Mouse (Mus musculus) stomach, embryonic 14.5 days (tissue): ENCODE measurements around the gene Ptprh. TPM values are rescaled to one million over a fixed set of nuclear protein-coding genes. Genes with fewer than 3 reads are reported as not detected.

ENCODE experiments used
- ATAC-seq: fragments of 200-750 bp; cut with Nextera tagmentation; 2 replicates; pipeline ENCODE4 v1.8.0; 2017; ENCODE audit warnings: low read depth, moderate TSS enrichment; ENCODE audit not compliant: insufficient number of reproducible peaks, insufficient read depth, low FRiP score
- H3K27ac ChIP-seq: fragments of 300-500 bp; sonication (generic); 2 replicates; pipeline ENCODE4 v1.5.1; 2014; ENCODE audit warnings: mild to moderate bottlenecking, low read length, moderate library complexity, mixed read lengths
- H3K27me3 ChIP-seq: fragments of 300-500 bp; sonication (generic); 2 replicates; pipeline ENCODE4 v1.6.1; 2014; ENCODE audit warnings: low read length, control low read depth, mixed read lengths; ENCODE audit not compliant: control insufficient read depth, insufficient read depth
- H3K36me3 ChIP-seq: fragments of 300-500 bp; sonication (generic); 2 replicates; pipeline ENCODE4 v1.6.1; 2014; ENCODE audit warnings: mild to moderate bottlenecking, control low read depth, low read length, moderate library complexity, mixed read lengths; ENCODE audit not compliant: control insufficient read depth, insufficient read depth
- H3K4me1 ChIP-seq: fragments of 300-500 bp; sonication (generic); 2 replicates; pipeline ENCODE4 v1.6.1; 2014; ENCODE audit warnings: low read length, control low read depth, mixed read lengths; ENCODE audit not compliant: control insufficient read depth, insufficient read depth
- H3K4me2 ChIP-seq: fragments of 300-500 bp; sonication (generic); replicated peaks from 2 replicates; pipeline ENCODE4 v1.6.1; 2014; ENCODE audit warnings: low read depth, low read length, control low read depth
- H3K4me3 ChIP-seq: fragments of 300-500 bp; sonication (generic); 2 replicates; pipeline ENCODE4 v1.5.1; 2014; ENCODE audit warnings: low read depth, low read length, control low read depth
- H3K9ac ChIP-seq: fragments of 300-500 bp; sonication (generic); replicated peaks from 2 replicates; pipeline ENCODE4 v1.6.1; 2014; ENCODE audit warnings: low read depth, mild to moderate bottlenecking, control low read depth, low read length, moderate library complexity, mixed read lengths
- H3K9me3 ChIP-seq: fragments of 300-500 bp; sonication (generic); 2 replicates; pipeline ENCODE4 v1.6.1; 2016; ENCODE audit warnings: low read depth, low read length, control low read depth; ENCODE audit not compliant: control insufficient read depth
- WGBS: fragments of 180-500 bp; shearing (Covaris S2); extraction: QIAGEN DNeasy Blood & Tissue Kit; methylation state at CpG from one replicate; pipeline ENCODE4 v1.1.7; 2014; 5-methylcytosine and 5-hydroxymethylcytosine counted together
- polyA plus RNA-seq: library from polyadenylated mRNA; unstranded; fragments of >200 nt; fragmentation: Nextera tagmentation; extraction: Ambion mirVana; gene quantifications from 2 replicates; pipeline ENCODE4 v1.2.1, GENCODE M21; 2014

The Ptprh gene
- polyA plus RNA-seq, 1 experiment from 2014 or later: not detected

DNA sequence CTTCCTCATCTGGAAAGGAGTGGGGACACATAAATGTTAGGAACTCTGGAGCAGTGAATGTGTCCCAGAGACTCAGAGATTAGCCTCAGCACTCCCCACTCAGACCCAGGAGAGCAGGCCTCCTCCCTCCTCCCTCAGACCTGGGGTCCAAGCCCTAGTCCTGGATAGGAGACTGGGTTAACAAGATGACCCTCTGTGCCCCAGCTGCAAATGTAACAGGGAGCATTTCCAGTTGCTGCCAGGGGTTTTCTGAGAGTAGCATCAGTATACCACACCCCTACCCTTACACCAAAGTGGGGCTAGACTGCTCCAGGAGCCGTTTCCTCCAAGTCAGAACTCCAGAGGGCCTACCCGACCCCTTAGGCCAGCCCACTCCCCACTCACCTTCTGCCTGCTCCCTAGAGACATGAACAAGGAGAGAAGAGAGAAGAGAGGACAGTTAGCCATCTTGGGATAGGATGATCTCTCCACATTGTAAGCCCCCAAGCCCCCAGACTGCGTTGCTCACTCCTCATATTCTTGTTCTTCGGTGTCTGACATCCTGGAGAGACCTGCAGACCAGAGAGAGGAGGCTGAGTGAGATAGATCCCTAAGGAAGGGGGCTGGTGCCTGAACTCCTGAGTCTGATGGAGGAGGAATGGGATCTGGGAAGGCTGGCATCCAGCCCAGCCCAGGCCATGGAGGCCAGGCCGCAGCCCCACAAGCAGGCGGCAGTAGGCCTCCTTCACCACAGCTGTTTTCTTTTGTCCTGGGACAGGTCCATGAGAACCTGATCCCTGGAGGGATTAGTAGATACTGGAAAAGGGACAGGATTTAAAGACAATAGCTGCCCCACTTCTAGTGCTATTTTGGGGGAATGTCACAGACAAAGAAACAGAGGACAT, 89.8 kb downstream of the Ptprh start:
- H3K36me3 ChIP-seq: no peaks in the 10 kb centered on the region
- ATAC-seq: peak; percentile 73
- peak overlapping the region; percentile 87 for H3K27ac ChIP-seq
- no peaks in the 10 kb centered on the region for H3K9me3 ChIP-seq
- no peak overlapping the region for H3K4me3 ChIP-seq
- no peak overlapping the region; the same call in 1 of the 2 replicates for H3K9ac ChIP-seq
- 47% methylated on average over 6 of the region's 6 CpGs for WGBS
- no peaks in the 10 kb centered on the region for H3K27me3 ChIP-seq
- H3K4me2 ChIP-seq: 0 out of 2 replicates have a peak overlapping the region, but pooled peaks have one; percentile 20
- H3K4me1 ChIP-seq: peaks cover 29% of the 10 kb centered on the region

DNA sequence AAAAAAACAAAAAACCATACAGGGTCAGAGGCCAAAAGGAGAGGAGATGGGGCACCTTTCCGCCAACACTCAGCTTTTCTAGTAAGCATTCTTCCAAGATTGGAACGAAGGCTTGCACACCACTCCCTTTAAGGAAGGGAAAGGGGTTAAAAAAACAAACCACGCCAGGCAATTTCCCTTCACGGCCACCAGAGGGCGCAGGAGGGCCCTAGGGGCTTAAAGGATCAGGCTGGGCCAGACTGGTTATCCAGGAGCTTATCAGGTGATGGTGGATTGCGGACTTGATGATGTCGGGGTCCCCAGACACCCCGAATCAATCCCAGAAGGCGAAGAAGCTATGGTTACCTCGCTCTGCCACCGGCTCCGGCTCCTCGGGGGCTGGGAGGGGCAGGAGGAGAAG, 90.6 kb downstream of the Ptprh start:
- peak overlapping the region; percentile 87 for H3K27ac ChIP-seq
- no peaks in the 10 kb centered on the region for H3K36me3 ChIP-seq
- H3K4me1 ChIP-seq: peaks cover 29% of the 10 kb centered on the region
- H3K4me2 ChIP-seq: 0 out of 2 replicates have a peak overlapping the region, but pooled peaks have one; percentile 20
- H3K4me3 ChIP-seq: no peak overlapping the region
- H3K9me3 ChIP-seq: no peaks in the 10 kb centered on the region
- 33% methylated on average over 13 of the region's 13 CpGs for WGBS
- no peak for ATAC-seq
- no peak overlapping the region for H3K9ac ChIP-seq
- H3K27me3 ChIP-seq: no peaks in the 10 kb centered on the region

DNA sequence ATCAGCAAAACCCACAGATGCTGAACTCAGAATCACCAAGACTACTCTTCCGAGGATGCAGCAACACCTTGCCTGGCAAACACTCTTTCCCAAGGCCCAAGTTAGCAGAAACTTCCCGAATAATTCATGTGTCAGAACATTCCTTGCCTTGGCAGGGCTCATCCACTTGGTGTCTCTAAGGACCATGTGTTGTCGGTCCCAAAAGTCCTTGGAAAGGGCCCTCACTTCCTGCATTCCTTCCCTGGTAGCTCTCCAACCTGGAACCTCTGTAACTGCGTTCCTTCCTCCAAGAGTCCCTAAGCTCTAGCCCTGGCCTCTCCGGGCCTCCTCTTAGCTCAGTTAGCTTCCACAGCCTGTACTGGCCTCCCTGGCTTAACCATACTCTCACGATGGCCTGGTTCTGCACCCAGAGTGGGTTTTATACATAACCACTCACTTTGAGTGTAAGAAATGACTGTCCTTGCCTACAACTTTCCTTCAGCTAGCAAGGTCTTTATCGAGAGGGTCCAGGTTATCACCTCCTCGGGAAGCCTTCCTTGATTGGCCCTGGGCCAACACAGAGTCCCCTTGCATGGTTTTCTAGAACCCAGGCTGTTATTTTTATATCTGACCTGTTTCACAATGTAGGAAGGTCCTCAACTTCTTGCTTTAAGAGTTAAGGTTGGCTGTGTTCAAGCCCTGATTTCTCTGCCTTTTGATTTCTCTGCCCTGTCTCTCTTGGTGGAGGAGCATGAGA, 92.2 kb downstream of the Ptprh start:
- no peak for ATAC-seq
- Histone ChIP-seq H3K36me3 (no peaks in the 10 kb centered on the region), H3K4me1 (peaks cover 29% of the 10 kb centered on the region), H3K4me2 (no peak overlapping the region), H3K9me3 (no peaks in the 10 kb centered on the region), H3K27me3 (no peaks in the 10 kb centered on the region), H3K9ac (no peak overlapping the region), H3K4me3 (no peak overlapping the region), H3K27ac (no peak overlapping the region)
- 73% methylated on average over 8 of the region's 8 CpGs for WGBS

GRCm38 (mm10) chr7:4509863-4510608, 93.8 kb downstream of the Ptprh start:
- Histone ChIP-seq H3K27me3 (no peaks in the 10 kb centered on the region), H3K9me3 (no peaks in the 10 kb centered on the region), H3K4me3 (no peak overlapping the region), H3K4me2 (no peak overlapping the region; the same call in 1 of the 2 replicates), H3K27ac (no peak overlapping the region; the same call in 1 of the 2 replicates), H3K36me3 (no peaks in the 10 kb centered on the region), H3K4me1 (peaks cover 20% of the 10 kb centered on the region), H3K9ac (no peak overlapping the region)
- ATAC-seq: peak; percentile 38
- WGBS: 17% methylated on average over 24 of the region's 24 CpGs

DNA sequence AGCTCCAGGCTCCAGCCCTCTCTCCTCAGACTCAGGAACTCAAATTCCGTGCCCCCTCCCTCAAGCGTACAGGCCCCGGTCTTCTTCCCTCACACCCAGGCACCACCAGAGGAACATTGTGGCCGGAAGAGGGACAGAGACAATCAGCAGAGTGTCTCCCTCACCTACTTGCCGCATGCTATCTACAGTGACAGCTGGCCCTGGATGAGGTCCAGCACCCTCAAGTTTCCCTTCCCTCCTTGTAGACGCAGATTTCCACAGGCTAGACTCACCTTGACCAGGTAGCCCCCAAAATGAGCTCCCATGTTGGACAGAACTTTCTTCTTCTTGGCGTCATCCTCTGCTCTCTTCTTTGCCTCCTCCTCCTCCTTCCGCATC, 95.1 kb downstream of the Ptprh start:
- H3K4me2 ChIP-seq: no peak overlapping the region
- no peak overlapping the region for H3K4me3 ChIP-seq
- no peaks in the 10 kb centered on the region for H3K36me3 ChIP-seq
- H3K27ac ChIP-seq: no peak overlapping the region
- no peak overlapping the region for H3K9ac ChIP-seq
- H3K27me3 ChIP-seq: no peaks in the 10 kb centered on the region
- WGBS: 91% methylated on average over 8 of the region's 8 CpGs
- H3K4me1 ChIP-seq: peaks cover 8% of the 10 kb centered on the region
- no peaks in the 10 kb centered on the region for H3K9me3 ChIP-seq
- ATAC-seq: no peak

- 73% methylated on average over 18 of the region's 32 CpGs for WGBS
- Histone ChIP-seq H3K9me3 (no peaks in the 10 kb centered on the region), H3K36me3 (no peaks in the 10 kb centered on the region), H3K4me1 (0 out of 2 replicates have a peak, but pooled peaks cover 4% of the 10 kb centered on the region), H3K4me2 (no peak overlapping the region), H3K4me3 (no peak overlapping the region), H3K27me3 (no peaks in the 10 kb centered on the region), H3K9ac (no peak overlapping the region), H3K27ac (no peak overlapping the region)
- ATAC-seq: no peak
Observed at GRCm38 (mm10) chr7:4508062-4508738, 95.6 kb downstream of the Ptprh start.

- H3K4me1 ChIP-seq: 0 out of 2 replicates have a peak, but pooled peaks cover 4% of the 10 kb centered on the region
- H3K4me3 ChIP-seq: no peak overlapping the region
- WGBS: 57% methylated on average over 3 of the region's 4 CpGs
- no peaks in the 10 kb centered on the region for H3K27me3 ChIP-seq
- no peak for ATAC-seq
- no peaks in the 10 kb centered on the region for H3K9me3 ChIP-seq
- H3K36me3 ChIP-seq: no peaks in the 10 kb centered on the region
- H3K27ac ChIP-seq: no peak overlapping the region
- no peak overlapping the region for H3K4me2 ChIP-seq
- H3K9ac ChIP-seq: no peak overlapping the region
Observed at GRCm38 (mm10) chr7:4507220-4507619, 96.6 kb downstream of the Ptprh start.
